Mouse (Mus musculus): ENCODE results near the gene Kcnk4.

Gene Kcnk4

GRCm38 (mm10) chr19:6892512-6892911, 41.8 kb downstream of the Kcnk4 start:
- DNase-seq (ENCODE audit: low read depth, low spot score) = no peak

GRCm38 (mm10) chr19:6877965-6878364, 56.4 kb downstream of the Kcnk4 start:
- no peak for DNase-seq (ENCODE audit: low read depth, low spot score)

GRCm38 (mm10) chr19:6876799-6877198, 57.5 kb downstream of the Kcnk4 start:
- DNase-seq (ENCODE audit: low read depth, low spot score) = no peak

- no peak for DNase-seq (ENCODE audit: low read depth, low spot score)
Observed at GRCm38 (mm10) chr19:6875834-6876233, 58.5 kb downstream of the Kcnk4 start.

GRCm38 (mm10) chr19:6874257-6874656, 60.1 kb downstream of the Kcnk4 start:
- no peak for DNase-seq (ENCODE audit: low read depth, low spot score)

Measured in retina, postnatal 7 days (tissue).